Mouse (Mus musculus): ENCODE measurements around the gene Hdac10. TPM values are rescaled to one million over a fixed set of nuclear protein-coding genes. Genes with fewer than 3 reads are reported as not detected.

Gene Hdac10
- total RNA-seq (2023) = 25.4 TPM

DNA sequence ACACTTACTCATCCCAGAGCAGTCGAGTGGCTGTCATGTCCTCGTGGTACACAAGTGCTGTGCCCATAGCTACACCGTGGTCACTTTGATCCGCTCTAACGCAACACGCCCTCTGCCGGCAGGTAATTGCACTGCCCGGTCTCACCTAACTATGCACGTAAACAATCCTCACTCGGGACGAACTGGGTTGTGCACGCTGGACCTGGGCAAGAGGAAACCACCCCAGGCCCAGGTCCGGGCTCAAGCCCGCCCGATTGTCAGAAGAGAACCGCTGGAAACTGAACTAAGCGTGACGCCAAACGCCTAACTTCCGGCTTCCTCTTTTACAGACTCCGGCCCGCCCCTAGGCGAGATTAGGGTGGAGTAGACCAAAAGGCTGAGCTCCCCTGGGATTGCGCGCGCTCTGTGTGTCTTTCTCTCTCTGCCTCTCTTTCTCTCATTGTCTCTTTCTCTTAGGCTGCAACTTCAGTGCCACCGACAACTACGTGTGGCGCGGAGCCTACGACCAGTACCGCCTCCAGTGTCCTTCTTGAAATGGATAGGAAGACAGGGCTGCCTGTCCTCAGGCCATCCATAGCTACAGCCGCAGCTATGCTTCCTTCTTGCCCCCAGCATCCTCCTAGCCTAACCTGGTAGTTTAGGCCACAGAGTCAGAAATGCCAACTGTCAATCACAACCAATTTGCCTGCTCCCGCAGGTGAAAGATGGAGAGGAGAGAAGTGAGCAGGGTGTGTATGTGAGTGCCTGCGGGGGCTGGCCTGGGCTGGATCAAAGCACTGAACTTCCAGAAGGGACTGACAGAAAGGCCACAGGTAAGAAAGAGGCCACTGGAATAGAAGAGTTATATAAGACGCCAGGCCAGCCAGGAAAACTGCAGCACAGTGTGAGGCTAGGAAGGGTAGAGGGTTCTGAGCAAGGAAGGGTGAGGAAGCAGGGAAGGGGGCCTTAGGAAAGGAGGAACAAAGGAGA, at the start of gene Hdac10:
Gene Hdac10, minus strand, starts transcription at position 319 of the 969 bp plus-strand sequence.

DNA sequence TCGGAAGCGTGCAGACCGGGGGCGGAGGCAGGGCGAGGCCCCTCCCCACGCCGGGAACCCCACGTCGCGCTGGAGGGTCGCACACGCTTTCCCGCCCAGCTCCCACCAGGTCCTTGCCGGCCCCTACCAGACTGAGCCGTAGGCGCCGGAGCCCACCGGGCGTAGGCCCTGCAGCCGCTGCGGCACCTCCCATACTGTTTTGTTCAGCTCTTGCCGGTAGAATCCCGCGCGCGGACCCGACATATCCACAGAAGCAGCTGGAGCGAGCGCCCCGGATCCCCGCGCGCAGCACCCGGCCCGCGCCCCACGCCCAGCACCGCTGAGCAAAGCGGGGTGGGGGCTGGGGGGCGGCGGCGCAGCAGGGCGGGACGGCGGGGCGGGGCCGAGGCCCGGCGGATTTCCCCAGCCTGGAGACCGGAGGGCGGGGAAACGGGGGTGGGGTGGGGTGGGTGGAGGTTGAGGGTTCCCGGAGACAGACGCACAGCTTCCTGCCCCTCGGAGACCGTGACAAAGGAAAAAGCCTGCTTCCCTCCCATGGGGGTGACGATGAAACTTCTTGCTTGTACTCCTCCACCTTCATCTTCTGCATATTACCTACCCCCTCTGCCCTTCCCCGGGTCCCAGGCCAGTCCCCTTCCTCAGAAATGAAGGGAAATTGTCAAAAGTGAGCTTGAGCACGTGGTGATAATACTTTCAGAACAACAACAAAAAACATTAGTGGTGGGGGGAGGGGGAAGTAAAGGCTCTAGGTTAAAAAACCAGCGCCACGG, 21.0 kb upstream of the Hdac10 start, which contains the start of gene Mapk11:
Gene Mapk11, minus strand, starts transcription at position 358 of the 770 bp plus-strand sequence.

DNA sequence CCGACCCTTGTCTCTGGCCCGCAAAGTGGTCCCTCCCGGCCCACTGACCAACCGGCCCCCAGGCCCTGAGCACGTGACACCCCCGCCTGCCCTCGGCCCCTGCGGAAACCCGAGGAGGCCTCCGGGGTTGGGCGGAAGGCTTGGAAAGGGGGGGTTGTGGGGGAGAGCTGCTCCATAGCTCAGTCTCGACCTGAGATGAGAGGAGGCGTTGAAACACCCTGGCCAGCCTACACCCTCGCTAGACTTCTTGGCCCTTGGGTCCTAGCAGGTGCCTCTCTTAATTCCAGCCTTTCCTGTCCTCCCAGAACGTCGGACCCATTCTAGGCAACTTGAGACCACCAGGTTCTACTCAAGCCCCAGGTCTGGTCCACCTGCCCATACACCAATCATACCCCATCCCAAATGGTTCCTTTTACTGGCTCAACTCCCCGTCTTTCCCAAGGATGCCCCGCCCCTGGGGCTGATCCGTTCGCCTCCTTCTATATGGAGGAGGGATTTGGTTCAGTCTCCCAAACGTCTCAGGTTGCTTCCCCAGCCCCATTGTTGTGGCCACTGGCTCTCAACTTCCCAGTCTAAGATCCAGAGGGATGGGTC, 12.3 kb upstream of the Hdac10 start, which contains the start of gene Mapk12:
Gene Mapk12, minus strand, starts transcription at position 45 of the 594 bp plus-strand sequence.

DNA sequence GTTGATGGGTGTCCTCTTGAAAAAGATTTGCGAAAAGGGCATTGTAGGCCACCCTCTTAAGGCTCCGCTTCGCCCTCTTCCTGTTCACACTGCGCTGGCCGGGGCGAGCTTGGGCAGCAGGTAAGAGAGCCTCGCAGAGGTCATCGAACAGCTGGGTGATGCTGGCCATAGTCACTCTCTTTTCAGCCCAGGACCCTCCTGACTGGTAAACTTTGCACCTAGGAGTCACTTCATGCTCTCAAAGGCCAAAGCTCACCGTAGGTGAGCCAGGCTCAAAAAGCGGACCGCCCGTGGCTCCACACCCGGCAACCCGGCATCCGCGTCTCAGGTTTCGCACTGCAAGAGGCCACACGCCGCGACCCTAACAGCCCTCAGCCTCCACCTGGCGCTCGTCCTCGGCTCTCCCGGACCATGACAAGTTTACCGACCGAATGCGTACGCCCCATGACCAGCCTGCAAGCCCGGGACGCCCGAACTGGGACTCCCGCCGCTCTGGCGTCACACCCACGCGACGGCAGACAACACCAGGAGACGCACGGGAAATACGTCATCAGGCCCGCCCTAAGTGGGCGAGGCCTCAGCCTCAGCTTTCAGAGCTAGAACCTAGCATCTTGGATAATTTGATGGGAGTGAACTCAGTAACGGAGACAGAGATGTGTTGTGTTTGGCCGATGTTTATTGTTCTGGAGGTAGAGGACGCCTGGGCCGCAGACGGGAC, 5.7 kb downstream of the Hdac10 start, which contains the start of gene Tubgcp6:
Gene Tubgcp6, minus strand, starts transcription at position 464 of the 718 bp plus-strand sequence.

DNA sequence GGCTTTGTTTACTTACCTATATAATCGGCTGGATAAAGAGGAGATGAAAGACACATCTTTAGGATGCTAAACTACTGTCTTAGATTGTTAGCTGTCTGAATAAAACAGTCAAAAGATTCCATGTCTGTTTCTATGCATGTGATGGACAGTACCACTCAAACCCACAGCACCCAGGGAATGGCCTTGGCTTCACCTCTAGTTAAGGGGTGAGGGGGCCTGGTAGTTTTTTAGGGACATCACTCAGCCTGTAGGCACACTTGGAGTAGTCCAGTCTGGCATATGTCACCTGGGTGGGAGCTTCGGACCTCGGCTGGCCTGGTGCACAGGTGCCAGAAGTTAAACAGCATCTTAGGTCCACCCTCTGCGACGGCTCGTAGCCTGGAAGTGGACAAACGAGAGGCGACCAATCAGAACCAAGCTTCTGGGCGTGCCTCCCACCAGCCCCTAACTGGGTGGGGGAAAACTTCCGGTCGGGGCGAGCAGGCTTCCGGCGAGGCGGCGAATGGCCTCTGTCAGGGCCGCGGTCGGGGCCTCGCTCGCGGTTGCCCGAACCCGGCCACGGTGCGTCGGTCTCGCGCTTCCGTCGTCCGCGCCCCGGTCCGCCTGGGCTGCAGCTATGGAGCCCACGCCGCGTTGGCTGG, 39.8 kb downstream of the Hdac10 start, which contains the start of gene Selenoo:
Gene Selenoo, plus strand, starts transcription at position 478 of the 641 bp plus-strand sequence.

GRCm38 (mm10) chr15:89074613-89075477, 53.7 kb downstream of the Hdac10 start, which contains the start of gene Trabd:
Trabd (plus strand) TSS chr15:89075124.

Other genes with a start within 250 kb of the Hdac10 start
- not detected for gene Ttll8, start 174.3 kb downstream of the Hdac10 start, total RNA-seq (2023)
- gene Mlc1, start 149.7 kb downstream of the Hdac10 start, total RNA-seq (2023) = not detected
- gene Mov10l1, start 145.8 kb downstream of the Hdac10 start, total RNA-seq (2023) = not detected
- not detected for gene Panx2, start 69.0 kb downstream of the Hdac10 start, total RNA-seq (2023)
- 38.6 TPM for gene Trabd, start 53.6 kb downstream of the Hdac10 start, total RNA-seq (2023)
- gene Selenoo, start 39.6 kb downstream of the Hdac10 start, total RNA-seq (2023) = 23.0 TPM
- gene Tubgcp6, start 5.6 kb downstream of the Hdac10 start, total RNA-seq (2023) = 36.6 TPM
- gene Mapk12, start 12.0 kb upstream of the Hdac10 start, total RNA-seq (2023) = 3.9 TPM
- gene Mapk11, start 20.9 kb upstream of the Hdac10 start, total RNA-seq (2023) = 26.2 TPM
- 2.8 TPM for gene Plxnb2, start 52.1 kb upstream of the Hdac10 start, total RNA-seq (2023)
- gene Dennd6b, start 67.8 kb upstream of the Hdac10 start, total RNA-seq (2023) = 21.9 TPM
- gene Ppp6r2, start 82.9 kb upstream of the Hdac10 start, total RNA-seq (2023) = 52.2 TPM
- gene Sbf1, start 186.6 kb upstream of the Hdac10 start, total RNA-seq (2023) = 395 TPM
- not detected for gene Adm2, start 194.0 kb upstream of the Hdac10 start, total RNA-seq (2023)
- gene Miox, start 205.7 kb upstream of the Hdac10 start, total RNA-seq (2023) = not detected
- gene Lmf2, start 227.0 kb upstream of the Hdac10 start, total RNA-seq (2023) = 29.6 TPM
- gene Ncaph2, start 227.0 kb upstream of the Hdac10 start, total RNA-seq (2023) = 113 TPM
- 18.0 TPM for gene Sco2, start 245.1 kb upstream of the Hdac10 start, total RNA-seq (2023)
- 0.56 TPM for gene Tymp, start 248.3 kb upstream of the Hdac10 start, total RNA-seq (2023)